Mouse (Mus musculus): ENCODE data around the gene Capn10. TPM values are rescaled to one million over a fixed set of nuclear protein-coding genes. Genes with fewer than 3 reads are reported as not detected.

The Capn10 gene
- polyA plus RNA-seq, 1 experiment from 2014 or later: 55.2 TPM

DNA sequence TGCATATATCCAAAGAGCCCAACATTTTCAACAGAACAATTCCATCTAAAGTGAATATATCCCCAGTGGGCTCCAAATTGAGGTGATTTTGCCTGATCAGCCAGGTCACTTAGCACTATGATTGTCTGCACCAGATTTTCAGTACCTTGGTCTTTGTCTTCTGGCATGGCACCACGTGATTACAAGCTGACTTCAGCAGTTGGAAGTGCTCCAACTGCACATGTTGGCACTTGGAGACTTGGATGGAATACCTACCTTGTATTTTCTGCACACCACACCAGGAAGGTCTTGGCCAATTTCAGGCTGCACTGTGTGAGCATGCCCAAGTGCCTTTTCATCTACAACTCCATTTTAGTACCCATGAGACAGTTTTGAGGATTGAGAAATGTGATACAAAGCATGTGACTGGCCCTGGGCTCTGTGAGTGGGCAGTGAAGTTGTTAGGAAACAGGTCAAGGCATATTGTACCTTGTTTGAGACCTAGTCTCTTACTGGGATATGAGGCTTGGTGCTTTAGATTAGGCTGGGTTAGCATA lies 3.9 kb upstream of the Capn10 start:
- Histone ChIP-seq H3K36me3 (no peaks in the 10 kb centered on the region), H3K27me3 (peaks cover 15% of the 10 kb centered on the region; the same call in 1 of the 2 replicates), H3K9me3 (no peaks in the 10 kb centered on the region), H3K4me3 (no peak overlapping the region), H3K9ac (replicated peaks) (no peak overlapping the region), H3K4me2 (replicated peaks) (no peak overlapping the region), H3K27ac (replicated peaks) (no peak overlapping the region), H3K4me1 (peaks cover 7% of the 10 kb centered on the region)
- ATAC-seq (ENCODE audit: low FRiP score, low read depth): no peak
- 25% methylated on average over 1 of the region's 1 CpGs for WGBS

DNA sequence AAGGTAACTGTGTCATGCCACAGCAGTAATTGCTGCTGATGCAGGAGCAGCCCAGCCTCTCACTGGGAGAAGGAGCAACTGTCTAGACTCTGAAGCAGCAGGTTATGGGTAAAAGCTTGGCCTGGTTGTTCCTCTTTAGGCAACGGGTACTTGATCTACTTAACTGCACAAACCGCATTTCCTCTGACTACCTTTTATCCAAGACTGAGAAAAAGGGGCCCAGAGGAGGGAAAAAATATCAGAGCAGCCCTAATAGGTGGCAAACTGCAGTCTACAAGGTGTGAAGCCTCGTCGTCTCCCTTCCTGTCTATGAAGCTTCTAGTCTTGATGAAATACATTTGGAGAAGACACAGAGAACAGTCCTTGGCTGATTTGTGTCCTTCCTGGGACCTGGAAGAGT lies 565 bp upstream of the Capn10 start:
- H3K27me3 ChIP-seq: peaks cover 15% of the 10 kb centered on the region; the same call in 1 of the 2 replicates
- H3K4me2 ChIP-seq (replicated peaks): peak overlapping the region; percentile 67
- peak overlapping the region; percentile 97 for H3K27ac ChIP-seq (replicated peaks)
- no peaks in the 10 kb centered on the region for H3K9me3 ChIP-seq
- peak overlapping the region; percentile 82 for H3K4me3 ChIP-seq
- ATAC-seq (ENCODE audit: low FRiP score, low read depth): no peak
- H3K4me1 ChIP-seq: peaks cover 27% of the 10 kb centered on the region
- WGBS: 72% methylated on average over 4 of the region's 4 CpGs
- peak overlapping the region; percentile 85 for H3K9ac ChIP-seq (replicated peaks)
- H3K36me3 ChIP-seq: peaks cover 8% of the 10 kb centered on the region

DNA sequence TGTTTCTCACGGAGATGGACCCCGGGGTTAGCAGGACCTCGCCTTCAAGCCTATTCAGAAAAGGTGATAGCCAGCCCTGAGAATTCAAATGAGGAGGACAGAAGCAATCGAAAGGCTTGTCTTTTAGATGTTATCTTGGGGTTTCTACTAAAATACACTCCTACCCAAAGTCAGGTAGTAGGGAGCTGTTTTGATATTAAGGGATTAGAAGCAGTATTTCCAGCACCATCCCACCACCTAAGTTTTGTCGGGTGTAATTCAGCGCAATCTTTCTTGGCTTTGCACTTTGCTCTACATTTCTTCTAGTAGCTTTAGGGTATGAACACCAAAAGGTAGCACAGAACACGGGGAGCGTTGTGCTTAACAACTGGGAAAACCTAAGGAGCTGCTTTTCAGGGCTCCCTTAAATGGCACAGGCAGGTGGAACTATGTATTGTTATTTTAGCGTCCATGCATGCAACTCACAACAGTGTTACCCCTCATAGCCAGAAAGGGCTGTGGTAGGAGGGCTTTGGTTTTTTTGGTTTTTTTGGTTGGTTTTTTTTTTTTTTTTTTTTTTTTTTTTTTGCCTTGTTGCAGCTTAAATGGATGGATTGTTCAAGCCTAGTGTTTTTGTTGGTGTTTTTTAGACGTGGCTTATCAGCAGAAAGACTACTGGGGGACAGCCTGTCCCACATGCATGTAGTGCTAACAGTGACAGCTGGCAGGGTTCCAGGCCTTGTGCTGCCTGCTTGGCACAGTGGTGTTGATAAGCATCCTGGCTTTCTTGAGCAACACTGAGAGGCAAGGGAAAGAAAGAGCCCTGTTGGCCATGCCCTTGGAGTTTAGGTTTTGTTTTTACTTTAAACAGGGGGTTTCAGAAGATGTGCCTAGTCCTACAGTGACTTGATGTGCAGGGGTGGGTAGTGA lies 1.1 kb downstream of the Capn10 start:
- H3K9me3 ChIP-seq: no peaks in the 10 kb centered on the region
- peak overlapping the region; percentile 67 for H3K4me2 ChIP-seq (replicated peaks)
- peaks cover 24% of the 10 kb centered on the region for H3K36me3 ChIP-seq
- peak overlapping the region; percentile 97 for H3K27ac ChIP-seq (replicated peaks)
- WGBS: 21% methylated on average over 10 of the region's 10 CpGs
- H3K9ac ChIP-seq (replicated peaks): peak overlapping the region; percentile 85
- H3K27me3 ChIP-seq: peaks cover 5% of the 10 kb centered on the region; the same call in 1 of the 2 replicates
- ATAC-seq (ENCODE audit: low FRiP score, low read depth): no peak
- H3K4me3 ChIP-seq: peak overlapping the region; percentile 82
- peaks cover 27% of the 10 kb centered on the region for H3K4me1 ChIP-seq

DNA sequence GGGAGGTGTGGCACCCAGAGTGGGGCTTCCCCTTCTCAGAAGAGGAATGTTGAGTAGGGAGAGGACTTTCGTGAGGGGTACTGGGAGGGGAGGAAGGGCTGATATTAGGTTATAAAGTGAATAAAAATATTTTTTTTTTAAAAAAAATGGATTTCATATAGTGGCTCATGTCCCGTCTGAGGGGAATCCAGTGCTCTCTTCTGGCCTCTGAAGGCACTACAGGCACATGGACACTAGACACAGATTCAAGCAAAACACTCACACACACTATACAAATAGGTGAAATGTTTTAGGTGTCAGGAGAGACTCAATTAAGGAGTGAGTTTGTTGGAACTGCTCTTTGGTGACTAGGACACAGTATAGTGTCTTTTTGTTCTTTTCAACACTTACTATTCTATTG lies 1.8 kb downstream of the Capn10 start:
- no peak for ATAC-seq (ENCODE audit: low FRiP score, low read depth)
- Histone ChIP-seq H3K4me1 (peaks cover 27% of the 10 kb centered on the region), H3K9ac (replicated peaks) (peak overlapping the region; percentile 50), H3K36me3 (peaks cover 30% of the 10 kb centered on the region), H3K27ac (replicated peaks) (no peak overlapping the region), H3K4me2 (replicated peaks) (peak overlapping the region; percentile 67), H3K9me3 (no peaks in the 10 kb centered on the region), H3K27me3 (peaks cover 5% of the 10 kb centered on the region; the same call in 1 of the 2 replicates), H3K4me3 (peak overlapping the region; percentile 82)
- 51% methylated on average over 2 of the region's 2 CpGs for WGBS

DNA sequence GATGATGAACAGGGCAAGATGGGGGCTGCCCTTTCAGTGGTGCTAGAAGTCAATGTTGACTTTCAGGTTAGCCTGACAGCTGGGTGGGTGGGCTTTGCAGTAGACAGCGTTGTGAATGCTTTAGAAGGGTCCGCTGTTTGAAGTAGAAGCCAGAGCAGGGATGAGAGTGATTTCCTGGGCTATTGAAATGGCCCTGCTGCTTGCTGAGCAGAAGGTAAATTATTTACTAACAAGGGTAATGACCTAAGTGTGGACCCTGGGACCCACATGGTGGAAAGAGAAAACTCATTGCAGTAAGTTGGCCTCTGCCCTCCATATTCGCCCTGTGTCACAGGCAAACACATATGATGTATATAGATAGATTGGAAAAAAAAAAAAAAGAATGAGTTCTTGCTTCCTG lies 2.3 kb downstream of the Capn10 start:
- Histone ChIP-seq H3K4me1 (peaks cover 27% of the 10 kb centered on the region), H3K4me3 (peak overlapping the region; percentile 82; the same call in 1 of the 2 replicates), H3K36me3 (peaks cover 33% of the 10 kb centered on the region), H3K9ac (replicated peaks) (0 out of 2 replicates have a peak overlapping the region, but pooled peaks have one; percentile 12), H3K9me3 (no peaks in the 10 kb centered on the region), H3K27ac (replicated peaks) (no peak overlapping the region), H3K27me3 (peaks cover 5% of the 10 kb centered on the region; the same call in 1 of the 2 replicates), H3K4me2 (replicated peaks) (peak overlapping the region; percentile 67)
- 80% methylated on average over 3 of the region's 3 CpGs for WGBS
- ATAC-seq (ENCODE audit: low FRiP score, low read depth): no peak

DNA sequence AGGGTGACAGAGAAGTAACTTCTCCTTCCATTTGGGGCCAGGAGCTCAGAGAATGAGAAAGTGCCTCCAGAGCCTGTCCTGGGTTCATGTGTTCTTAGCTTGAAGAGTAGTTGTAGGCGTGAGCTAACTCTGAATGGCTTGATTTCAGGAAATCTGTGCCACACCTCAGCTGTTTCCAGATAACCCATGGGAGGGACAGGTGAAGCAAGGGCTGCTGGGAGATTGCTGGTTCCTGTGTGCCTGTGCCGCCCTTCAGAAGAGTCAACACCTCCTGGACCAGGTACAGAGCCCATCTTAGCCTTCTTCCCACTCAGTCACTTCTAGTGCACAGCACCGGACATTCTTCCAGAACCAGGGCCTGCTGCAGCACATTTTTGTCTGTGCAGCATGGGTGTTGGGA lies 3.6 kb downstream of the Capn10 start:
- 90% methylated on average over 3 of the region's 3 CpGs for WGBS
- Histone ChIP-seq H3K27ac (replicated peaks) (no peak overlapping the region), H3K27me3 (no peaks in the 10 kb centered on the region), H3K9ac (replicated peaks) (no peak overlapping the region), H3K36me3 (peaks cover 46% of the 10 kb centered on the region), H3K4me3 (no peak overlapping the region), H3K4me2 (replicated peaks) (no peak overlapping the region), H3K4me1 (peaks cover 27% of the 10 kb centered on the region), H3K9me3 (no peaks in the 10 kb centered on the region)
- no peak for ATAC-seq (ENCODE audit: low FRiP score, low read depth)

DNA sequence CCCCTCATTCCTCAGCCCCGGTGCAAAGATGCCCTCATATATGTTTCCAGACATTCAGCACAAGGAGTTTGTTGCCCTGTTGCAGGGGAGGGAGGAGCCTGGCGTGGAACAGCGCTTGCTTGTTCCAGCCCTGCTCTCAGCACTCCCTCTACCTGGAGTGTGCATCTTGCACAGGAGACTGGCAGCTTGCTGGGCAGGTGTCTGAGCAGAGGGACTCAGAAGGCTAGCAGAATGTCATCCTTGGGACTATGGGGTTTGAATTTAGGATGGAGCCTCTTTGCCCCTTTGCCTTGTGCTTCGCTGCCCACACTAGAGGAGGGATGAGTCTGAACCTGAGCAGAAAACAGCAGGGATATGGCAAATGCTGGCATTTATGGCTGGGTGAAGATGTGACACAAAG lies 5.6 kb downstream of the Capn10 start:
- ATAC-seq (ENCODE audit: low FRiP score, low read depth): no peak
- Histone ChIP-seq H3K27me3 (no peaks in the 10 kb centered on the region), H3K4me3 (no peak overlapping the region), H3K36me3 (peaks cover 66% of the 10 kb centered on the region), H3K4me2 (replicated peaks) (no peak overlapping the region), H3K27ac (replicated peaks) (no peak overlapping the region), H3K9me3 (no peaks in the 10 kb centered on the region), H3K9ac (replicated peaks) (no peak overlapping the region), H3K4me1 (peaks cover 23% of the 10 kb centered on the region)
- 97% methylated on average over 4 of the region's 4 CpGs for WGBS

DNA sequence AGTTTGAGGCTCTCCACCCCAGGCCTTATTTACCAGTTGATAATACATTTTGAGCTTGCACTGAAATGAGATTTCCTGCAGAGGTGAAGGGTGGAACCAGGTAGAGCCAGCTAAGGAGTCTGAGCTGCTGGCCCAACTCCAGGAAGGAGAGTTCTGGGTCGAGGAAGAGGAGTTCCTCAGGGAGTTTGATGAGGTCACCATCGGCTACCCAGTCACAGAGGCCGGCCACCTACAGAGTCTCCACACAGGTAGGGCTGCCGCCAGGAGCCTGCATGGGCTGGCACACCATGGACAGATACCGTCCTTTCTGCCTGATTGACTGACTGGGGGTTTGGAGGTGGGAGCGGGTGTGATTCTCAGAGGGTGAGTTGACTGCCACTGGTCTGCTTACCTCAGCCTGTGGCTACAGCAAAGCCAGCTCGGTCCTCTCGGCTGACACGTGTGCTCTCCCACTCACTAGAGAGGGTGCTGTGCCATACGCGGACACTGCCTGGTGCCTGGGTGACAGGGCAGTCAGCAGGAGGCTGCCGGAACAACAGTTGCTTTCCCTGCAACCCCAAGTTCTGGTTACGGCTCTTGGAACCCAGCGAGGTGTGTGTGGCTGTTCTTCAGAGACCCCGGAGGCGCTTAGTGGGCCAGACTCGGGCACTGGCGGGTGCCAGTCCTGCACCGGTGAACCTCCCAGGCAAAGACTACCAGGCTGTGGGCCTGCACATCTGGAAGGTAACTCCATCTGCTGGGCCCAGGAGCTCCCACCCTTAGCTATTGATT lies 9.2 kb downstream of the Capn10 start:
- H3K4me1 ChIP-seq: no peaks in the 10 kb centered on the region
- H3K27me3 ChIP-seq: no peaks in the 10 kb centered on the region
- WGBS: 93% methylated on average over 19 of the region's 19 CpGs
- no peak overlapping the region for H3K4me2 ChIP-seq (replicated peaks)
- H3K9ac ChIP-seq (replicated peaks): no peak overlapping the region
- H3K27ac ChIP-seq (replicated peaks): no peak overlapping the region
- H3K4me3 ChIP-seq: no peak overlapping the region
- ATAC-seq (ENCODE audit: low FRiP score, low read depth): no peak
- H3K36me3 ChIP-seq: peaks cover 97% of the 10 kb centered on the region
- H3K9me3 ChIP-seq: no peaks in the 10 kb centered on the region

DNA sequence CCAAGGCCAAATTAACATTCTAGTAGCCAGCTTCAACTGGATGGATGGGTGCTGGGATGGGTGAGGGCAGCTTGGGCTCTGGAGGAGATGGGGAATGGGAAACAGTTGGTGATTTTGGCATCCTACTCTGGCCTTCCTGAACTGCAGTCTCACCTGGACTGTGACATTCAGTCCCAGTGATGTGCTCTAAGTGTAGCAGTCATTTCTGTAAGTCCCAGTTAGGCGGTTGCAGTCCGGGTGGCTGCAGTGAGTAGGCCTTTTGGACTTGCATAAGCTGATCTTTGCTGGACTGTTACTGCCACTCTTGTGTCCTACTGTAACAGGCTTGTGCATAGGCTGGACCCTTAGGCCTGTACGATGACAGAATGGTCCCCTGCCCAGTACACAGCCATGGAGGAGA lies 13.8 kb downstream of the Capn10 start:
- Histone ChIP-seq H3K27ac (replicated peaks) (no peak overlapping the region), H3K9me3 (no peaks in the 10 kb centered on the region), H3K4me2 (replicated peaks) (no peak overlapping the region), H3K36me3 (peaks cover 60% of the 10 kb centered on the region), H3K9ac (replicated peaks) (no peak overlapping the region), H3K4me1 (no peaks in the 10 kb centered on the region), H3K4me3 (no peak overlapping the region), H3K27me3 (no peaks in the 10 kb centered on the region)
- no peak for ATAC-seq (ENCODE audit: low FRiP score, low read depth)
- 98% methylated on average over 3 of the region's 3 CpGs for WGBS

DNA sequence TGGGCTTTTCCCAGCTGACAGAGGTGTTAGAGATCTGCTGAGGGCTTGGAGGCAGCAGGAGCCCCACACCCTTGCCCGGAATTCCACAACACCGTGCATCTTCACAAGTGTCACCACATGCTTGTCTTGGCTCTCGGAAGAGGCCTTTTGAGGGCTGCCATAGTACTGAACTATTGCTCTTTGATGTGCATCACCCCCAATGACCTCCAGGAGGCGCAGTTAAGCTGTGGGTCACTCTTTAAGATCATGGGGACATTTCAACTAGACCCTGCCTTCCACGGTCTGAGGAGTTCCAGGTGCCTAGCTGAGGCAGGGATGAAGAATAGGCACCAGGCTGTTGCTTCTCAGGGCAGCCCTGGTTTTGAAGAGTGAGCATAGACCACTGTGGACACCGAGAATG lies 15.2 kb downstream of the Capn10 start:
- H3K4me2 ChIP-seq (replicated peaks): no peak overlapping the region
- no peaks in the 10 kb centered on the region for H3K4me1 ChIP-seq
- no peak overlapping the region for H3K9ac ChIP-seq (replicated peaks)
- no peak overlapping the region for H3K27ac ChIP-seq (replicated peaks)
- H3K9me3 ChIP-seq: no peaks in the 10 kb centered on the region
- peaks cover 46% of the 10 kb centered on the region for H3K36me3 ChIP-seq
- WGBS: 69% methylated on average over 6 of the region's 6 CpGs
- H3K27me3 ChIP-seq: no peaks in the 10 kb centered on the region
- H3K4me3 ChIP-seq: no peak overlapping the region
- ATAC-seq (ENCODE audit: low FRiP score, low read depth): no peak

DNA sequence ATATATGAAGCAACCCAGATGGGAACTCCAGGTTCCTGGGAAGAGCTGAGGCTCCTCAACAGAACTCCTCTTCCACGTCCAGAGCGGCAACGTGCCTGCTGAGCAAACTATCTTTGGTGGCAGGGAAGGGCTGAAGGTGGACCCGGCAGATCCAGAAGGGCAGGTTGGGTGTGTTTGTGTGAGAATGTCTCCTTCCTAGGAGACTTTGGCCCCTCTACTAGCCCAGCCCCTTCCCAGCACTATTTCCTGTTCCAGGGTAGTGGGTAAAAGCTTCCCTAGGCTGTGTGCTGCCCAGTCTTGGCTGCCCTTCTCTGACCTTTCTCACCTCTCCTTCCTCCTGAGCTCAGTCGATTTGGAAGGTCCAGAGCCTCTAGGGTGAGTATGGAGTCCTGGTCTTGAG lies 16.4 kb downstream of the Capn10 start, which contains the start of gene Gpr35:
TSS of gene Gpr35 (plus strand) at position 259 of the 400 bp plus-strand sequence.
- H3K27me3 ChIP-seq: no peaks in the 10 kb centered on the region
- H3K9ac ChIP-seq (replicated peaks): no peak within 1 kb of the TSS
- WGBS: 76% methylated on average over 5 of the region's 5 CpGs
- no peak within 1 kb of the TSS for H3K4me2 ChIP-seq (replicated peaks)
- no peak within 1 kb of the TSS for H3K4me3 ChIP-seq
- no peaks in the 10 kb centered on the region for H3K4me1 ChIP-seq
- no peak for ATAC-seq (ENCODE audit: low FRiP score, low read depth)
- H3K36me3 ChIP-seq: peaks cover 34% of the 10 kb centered on the region
- H3K9me3 ChIP-seq: no peaks in the 10 kb centered on the region
- H3K27ac ChIP-seq (replicated peaks): no peak within 1 kb of the TSS

DNA sequence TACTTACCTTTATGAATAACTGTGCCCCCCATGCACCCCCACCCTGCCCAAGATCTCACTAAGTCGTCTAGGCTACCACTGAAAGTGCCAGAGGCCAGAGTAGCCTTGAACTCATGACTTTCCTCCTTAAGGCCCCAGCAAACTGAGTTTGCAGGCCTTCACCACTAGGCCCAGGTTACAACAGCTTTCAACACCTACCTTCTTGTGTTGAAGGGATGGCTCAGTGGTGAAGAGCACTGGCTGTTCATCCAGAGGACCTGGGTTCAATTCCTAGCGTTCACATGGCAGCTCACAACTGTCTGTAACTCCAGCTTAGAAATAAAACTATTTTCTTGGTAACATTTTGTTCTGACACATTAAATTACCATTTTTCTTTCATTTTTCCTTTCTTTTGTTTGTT lies 19.5 kb downstream of the Capn10 start:
- H3K4me3 ChIP-seq: no peak overlapping the region
- ATAC-seq (ENCODE audit: low FRiP score, low read depth): no peak

More for the DNA sequence above, 19.5 kb downstream of the Capn10 start:
- 79% methylated on average over 2 of the region's 2 CpGs for WGBS
- Histone ChIP-seq H3K9ac (replicated peaks) (no peak overlapping the region), H3K9me3 (no peaks in the 10 kb centered on the region), H3K4me2 (replicated peaks) (no peak overlapping the region), H3K36me3 (peaks cover 3% of the 10 kb centered on the region), H3K27ac (replicated peaks) (no peak overlapping the region), H3K4me1 (no peaks in the 10 kb centered on the region), H3K27me3 (no peaks in the 10 kb centered on the region)
